Mouse (Mus musculus) heart, adult 2 months (tissue): ENCODE data around the gene Cpeb3. TPM values are rescaled to one million over a fixed set of nuclear protein-coding genes. Genes with fewer than 3 reads are reported as not detected.
"Not testable (repeated sequence)": the region's sequence is repeated elsewhere in the genome, so short reads cannot be mapped to it uniquely, and the experiment has no call there.

Experiments
- DNase-seq, 2 experiments: peaks; one replicate each; pipeline ENCODE4 v3.0.0; 2021
- H3K27ac ChIP-seq: fragments of 200-600 bp; 2 replicates; pipeline ENCODE4 v1.8.1; 2022
- H3K27me3 ChIP-seq: fragments of 200-500 bp; 2 replicates; pipeline ENCODE4 v1.6.1; 2012; ENCODE audit warnings: mild to moderate bottlenecking, low read length, inconsistent platforms, mixed read lengths; ENCODE audit not compliant: control insufficient read depth, insufficient read depth
- H3K36me3 ChIP-seq: fragments of 200-500 bp; 2 replicates; pipeline ENCODE4 v1.6.1; 2012; ENCODE audit warnings: low read length, inconsistent platforms; ENCODE audit not compliant: control insufficient read depth, insufficient read depth
- H3K4me1 ChIP-seq: fragments of 200-500 bp; 2 replicates; pipeline ENCODE4 v1.6.1; 2011; ENCODE audit warnings: low read length; ENCODE audit not compliant: control insufficient read depth, insufficient read depth
- H3K4me3 ChIP-seq: fragments of 200-600 bp; 2 replicates; pipeline ENCODE4 v1.8.1; 2022
- H3K79me2 ChIP-seq: fragments of 200-500 bp; replicated peaks from 2 replicates; pipeline ENCODE4 v1.6.1; 2012; ENCODE audit warnings: mild to moderate bottlenecking, inconsistent platforms, low read length, moderate library complexity, mixed read lengths; ENCODE audit not compliant: control insufficient read depth, insufficient read depth
- H3K9ac ChIP-seq: fragments of 200-500 bp; 2 replicates; pipeline ENCODE4 v1.6.1; 2012; ENCODE audit warnings: low read depth, mild to moderate bottlenecking, control low read depth, inconsistent platforms, low read length, mixed read lengths
- CTCF ChIP-seq: fragments of 200-600 bp; IDR thresholded peaks from 2 replicates; pipeline ENCODE4 v1.8.1; 2022; ENCODE audit warnings: antibody characterized with exemption, mild to moderate bottlenecking, moderate library complexity
- EP300 ChIP-seq: fragments of 200-500 bp; IDR thresholded peaks from 2 replicates; pipeline ENCODE4 v1.6.1; 2011; ENCODE audit warnings: low read depth, low read length, control low read depth; ENCODE audit not compliant: insufficient read depth
- POLR2A ChIP-seq: fragments of 200-500 bp; IDR thresholded peaks from 2 replicates; pipeline ENCODE4 v1.6.1; 2011; ENCODE audit warnings: mild to moderate bottlenecking, low read depth, low read length, control low read depth; ENCODE audit not compliant: insufficient read depth
- WGBS: fragments of 180-500 bp; shearing (Covaris S2); methylation state at CpG from one replicate; pipeline ENCODE4 v1.1.7; 2018; 5-methylcytosine and 5-hydroxymethylcytosine counted together
- intact Hi-C: fragments of 180-260 bp; cut with DNase I; formaldehyde crosslinking; loops from one replicate; pipeline ENCODE4 v1.15.1; 2025
- polyA plus RNA-seq: library from polyadenylated mRNA; depleted of rRNA; stranded (reverse); fragments of >200 nt; gene quantifications from 2 replicates; pipeline ENCODE4 v1.2.3, GENCODE M21; 2012
- total RNA-seq, 2 experiments: library from RNA; stranded (reverse); gene quantifications; 2 replicates each; pipeline ENCODE4 v1.2.3; 2021

Gene Cpeb3
- total and polyA plus RNA-seq, 3 experiments, result 35.6 to 96.9 (median 78.9) TPM

DNA sequence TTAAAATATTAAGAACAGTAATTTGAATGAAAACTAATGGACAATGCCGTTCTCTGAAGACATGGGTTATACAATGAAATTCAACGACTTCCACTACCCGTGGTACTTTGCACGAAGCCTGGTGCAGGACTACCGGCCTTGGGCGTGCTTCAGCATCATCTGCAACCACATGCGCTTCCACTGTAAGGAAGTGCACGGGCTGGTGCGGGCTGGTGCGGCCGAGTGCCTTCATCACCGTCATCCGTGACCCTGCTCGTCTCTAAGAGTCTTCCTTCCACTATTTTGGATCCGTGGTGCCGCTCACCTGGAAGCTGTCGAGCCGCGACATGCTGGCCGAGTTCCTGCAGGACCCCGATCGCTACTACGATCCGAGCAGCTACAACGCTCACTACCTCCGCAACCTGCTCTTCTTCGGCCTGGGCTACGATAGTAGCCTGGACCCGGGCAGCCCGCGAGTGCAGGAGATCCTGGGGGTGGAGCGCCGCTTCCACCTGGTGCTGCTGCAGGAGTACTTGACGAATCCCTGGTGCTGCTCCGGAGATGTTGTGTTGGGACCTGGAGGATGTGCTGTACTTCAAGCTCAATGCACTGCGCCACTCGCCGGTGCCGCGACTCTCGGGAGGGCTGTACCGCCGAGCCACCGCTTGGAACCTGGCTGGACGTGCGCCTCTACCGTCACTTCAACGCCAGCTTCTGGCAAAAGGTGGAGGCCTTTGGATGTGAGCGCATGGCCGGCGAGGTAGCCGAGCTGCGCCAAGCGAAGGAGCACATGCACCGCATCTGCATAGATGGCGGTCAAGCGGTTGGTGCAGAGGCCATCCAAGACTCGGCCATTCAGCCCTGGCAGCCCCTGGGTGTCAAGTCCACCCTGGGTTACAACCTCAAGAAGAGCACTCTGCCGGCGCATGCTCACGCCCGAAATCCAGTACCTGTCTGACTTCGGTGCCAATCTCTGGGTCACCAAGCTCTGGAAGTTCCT, 25.4 kb upstream of the Cpeb3 start:
- Histone ChIP-seq H3K4me3 (peak overlapping the region; percentile 15; the same call in 1 of the 2 replicates), H3K36me3 (no peaks in the 10 kb centered on the region), H3K79me2 (no peaks in the 10 kb centered on the region), H3K9ac (no peak overlapping the region), H3K27me3 (peaks cover 11% of the 10 kb centered on the region), H3K27ac (no peak overlapping the region), H3K4me1 (no peaks in the 10 kb centered on the region)
- intact Hi-C loops, result no loop called here
- 6% methylated on average over 63 of the region's 63 CpGs for WGBS
- no peak for DNase-seq
- TF ChIP-seq POLR2A (no peak), EP300 (no peak), CTCF (no peak)

- H3K4me3 ChIP-seq, H3K36me3 ChIP-seq, H3K27ac ChIP-seq, H3K4me1 ChIP-seq, intact Hi-C loops, H3K79me2 ChIP-seq, DNase-seq, H3K9ac ChIP-seq: not testable (repeated sequence)
- H3K27me3 ChIP-seq, result peaks cover 11% of the 10 kb centered on the region
- WGBS, result 74% methylated on average over 9 of the region's 9 CpGs
These were observed 24.2 kb upstream of the Cpeb3 start for GRCm38 (mm10) chr19:37232598-37232997.

DNA sequence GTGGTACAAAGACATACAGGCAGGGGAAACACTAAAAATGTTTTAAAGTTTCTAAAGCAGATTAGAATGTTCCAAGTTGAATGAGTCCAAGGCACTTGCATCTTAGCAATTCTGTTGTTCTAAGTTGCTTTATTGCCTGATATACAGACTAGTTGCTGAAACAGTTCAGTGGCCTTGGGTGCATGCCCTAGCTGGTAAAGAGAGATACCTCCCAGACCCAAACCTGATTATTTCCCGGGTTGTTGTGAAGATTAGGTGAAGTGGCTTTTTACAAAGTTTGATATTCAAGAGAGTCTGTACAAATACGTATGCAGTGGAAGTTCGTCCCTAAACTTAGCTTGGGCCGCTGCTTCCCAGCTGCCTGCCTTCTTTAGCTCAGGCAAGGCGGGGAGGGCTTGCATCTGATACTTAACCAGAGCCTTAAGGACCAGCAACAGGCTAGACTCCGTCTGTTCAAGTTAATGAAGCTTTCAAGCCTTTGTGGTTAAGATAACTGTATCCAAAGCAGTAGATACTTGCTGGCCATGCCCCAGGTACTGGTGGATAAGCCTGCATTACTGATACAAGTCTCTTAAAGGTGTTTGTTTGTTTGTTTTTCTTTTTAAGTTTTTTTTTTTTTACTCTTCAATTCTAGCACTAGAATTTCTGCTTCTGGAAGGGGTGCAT, 16.9 kb upstream of the Cpeb3 start:
- DNase-seq, result no peak
- H3K27ac ChIP-seq, result no peak overlapping the region
- TF ChIP-seq EP300 (no peak), POLR2A (no peak)
- no peaks in the 10 kb centered on the region for H3K4me1 ChIP-seq
- no peaks in the 10 kb centered on the region for H3K27me3 ChIP-seq
- 0 out of 2 replicates have a peak, but pooled peaks cover 2% of the 10 kb centered on the region for H3K36me3 ChIP-seq
- WGBS, result 73% methylated on average over 6 of the region's 6 CpGs
- intact Hi-C loops, result no loop called here
- no peaks in the 10 kb centered on the region for H3K79me2 ChIP-seq
- no peak overlapping the region for H3K9ac ChIP-seq
- H3K4me3 ChIP-seq, result no peak overlapping the region

DNA sequence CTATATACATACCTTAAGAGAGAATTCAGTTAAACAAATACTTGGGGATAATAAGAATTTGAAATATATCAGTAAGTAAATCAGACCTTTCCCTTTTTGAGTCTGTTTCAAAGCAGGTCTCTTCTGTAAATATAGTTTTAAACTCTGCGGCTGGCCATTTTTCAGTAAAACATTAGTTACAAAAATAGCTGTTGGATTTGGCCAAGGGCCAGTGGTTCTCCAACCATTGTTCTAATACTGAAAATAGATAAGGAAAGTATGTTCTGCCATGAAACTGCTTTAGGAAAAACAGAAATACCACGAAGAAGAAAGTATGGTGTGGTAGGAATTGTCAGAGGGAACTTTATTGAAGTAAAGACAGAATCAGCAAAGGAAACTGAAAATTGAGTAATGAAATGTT, 6.3 kb upstream of the Cpeb3 start:
- H3K36me3 ChIP-seq, result peaks cover 19% of the 10 kb centered on the region
- TF ChIP-seq EP300 (no peak), POLR2A (no peak), CTCF (no peak)
- 6% methylated on average over 2 of the region's 2 CpGs for WGBS
- peak in 1 of 2 experiments; percentile 14 for DNase-seq
- peak overlapping the region; percentile 9; the same call in 1 of the 2 replicates for H3K4me3 ChIP-seq
- H3K27me3 ChIP-seq, result no peaks in the 10 kb centered on the region
- H3K4me1 ChIP-seq, result peaks cover 2% of the 10 kb centered on the region
- peaks cover 2% of the 10 kb centered on the region for H3K79me2 ChIP-seq
- H3K27ac ChIP-seq, result peak overlapping the region; percentile 39
- intact Hi-C loops, result no loop called here
- no peak overlapping the region for H3K9ac ChIP-seq

GRCm38 (mm10) chr19:37211416-37211815, 3.0 kb upstream of the Cpeb3 start:
- 38% methylated on average over 3 of the region's 3 CpGs for WGBS
- DNase-seq, result no peak
- Histone ChIP-seq H3K9ac (no peak overlapping the region), H3K27ac (no peak overlapping the region), H3K4me3 (no peak overlapping the region), H3K36me3 (peaks cover 28% of the 10 kb centered on the region), H3K79me2 (peaks cover 4% of the 10 kb centered on the region), H3K4me1 (peaks cover 6% of the 10 kb centered on the region), H3K27me3 (no peaks in the 10 kb centered on the region)
- TF ChIP-seq EP300 (no peak), CTCF (no peak), POLR2A (no peak)
- intact Hi-C loops, result no loop called here

DNA sequence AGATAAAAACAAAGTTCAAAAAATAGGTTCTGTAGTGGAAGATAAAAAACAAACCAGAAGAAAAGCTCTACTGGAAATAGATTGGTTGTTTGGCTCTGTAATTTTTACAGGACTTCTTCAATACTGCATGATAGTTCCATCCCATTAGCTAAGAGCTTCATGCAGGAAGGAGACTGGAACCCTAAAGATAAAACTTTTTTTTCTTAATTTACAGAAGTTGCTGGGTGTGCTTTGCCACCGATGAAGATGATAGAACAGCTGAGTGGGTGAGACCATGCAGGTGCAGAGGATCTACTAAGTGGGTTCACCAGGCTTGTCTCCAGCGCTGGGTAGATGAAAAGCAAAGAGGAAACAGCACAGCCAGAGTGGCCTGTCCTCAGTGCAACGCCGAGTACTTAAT, 2.1 kb upstream of the Cpeb3 start:
- WGBS, result 79% methylated on average over 4 of the region's 4 CpGs
- Histone ChIP-seq H3K4me3 (no peak overlapping the region), H3K27ac (no peak overlapping the region), H3K27me3 (no peaks in the 10 kb centered on the region), H3K9ac (no peak overlapping the region), H3K79me2 (peaks cover 3% of the 10 kb centered on the region), H3K4me1 (peaks cover 6% of the 10 kb centered on the region), H3K36me3 (peaks cover 27% of the 10 kb centered on the region)
- TF ChIP-seq POLR2A (no peak), CTCF (no peak), EP300 (no peak)
- intact Hi-C loops, result no loop called here
- no peak for DNase-seq
